Mouse (Mus musculus): ENCODE data around the gene Hist1h3f.

GRCm38 (mm10) chr13:23584331-23584730, 40.5 kb downstream of the Hist1h3f start:
- TF ChIP-seq FLI1 (IDR thresholded peaks at IDR 0.05; ENCODE audit: low read length) (no peak), GATA1 (IDR thresholded peaks at IDR 0.05; ENCODE audit: borderline replicate concordance, low read length) (no peak)

Measured in megakaryocyte, embryonic 14.5 days (primary cell).